Mouse (Mus musculus) heart, postnatal 25 days (tissue): ENCODE measurements at regions not wholly inside any gene's neighbourhood (a gene's known extent, or its start where the extent isn't known, plus 50 kb on each side); places are given as distances from the start of the nearest gene placed in this dataset.
"Not testable (repeated sequence)": the region's sequence is repeated elsewhere in the genome, so short reads cannot be mapped to it uniquely, and the experiment has no call there.

ENCODE experiments used
- DNase-seq: peaks from one replicate; pipeline ENCODE4 v3.0.0; 2022; ENCODE audit warnings: low spot score
- intact Hi-C: fragments of 180-260 bp; cut with DNase I; formaldehyde crosslinking; loops from one replicate; pipeline ENCODE4 v1.15.1; 2025

DNA sequence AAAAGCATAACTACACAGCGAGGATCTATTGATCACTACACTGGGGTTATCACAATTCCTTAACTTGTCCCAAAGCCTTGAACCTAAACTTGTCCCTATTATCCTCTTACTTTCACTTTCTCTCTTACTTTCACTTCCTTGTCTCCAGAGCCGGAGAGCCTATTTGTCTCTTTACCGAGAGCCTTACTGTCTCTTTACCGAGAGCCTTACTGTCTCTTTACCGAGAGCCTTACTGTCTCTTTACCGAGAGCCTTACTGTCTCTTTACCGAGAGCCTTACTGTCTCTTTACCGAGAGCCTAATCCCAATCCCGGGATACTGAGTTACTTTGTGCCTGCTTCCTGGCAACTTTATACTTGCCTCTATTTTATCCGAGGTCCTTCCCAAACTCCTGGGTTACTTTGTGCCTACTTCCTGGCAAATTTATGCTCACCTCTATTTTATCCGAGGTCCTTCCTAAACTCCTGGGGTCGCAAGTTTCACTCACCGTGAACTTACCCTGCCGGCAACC lies 335.3 kb upstream of the Ccng1 start:
- intact Hi-C loops = not testable (repeated sequence)
- peak; percentile 2 for DNase-seq

- intact Hi-C loops = no loop called here
- DNase-seq = no peak
Observed at GRCm38 (mm10) chr11:41063570-41063969, 308.5 kb upstream of the Ccng1 start.

- no peak for DNase-seq
- intact Hi-C loops = no loop called here
Observed at GRCm38 (mm10) chr11:41057796-41058195, 302.7 kb upstream of the Ccng1 start.

- intact Hi-C loops = no loop called here
- no peak for DNase-seq
Observed at GRCm38 (mm10) chr11:41030018-41030417, 274.9 kb upstream of the Ccng1 start.

DNA sequence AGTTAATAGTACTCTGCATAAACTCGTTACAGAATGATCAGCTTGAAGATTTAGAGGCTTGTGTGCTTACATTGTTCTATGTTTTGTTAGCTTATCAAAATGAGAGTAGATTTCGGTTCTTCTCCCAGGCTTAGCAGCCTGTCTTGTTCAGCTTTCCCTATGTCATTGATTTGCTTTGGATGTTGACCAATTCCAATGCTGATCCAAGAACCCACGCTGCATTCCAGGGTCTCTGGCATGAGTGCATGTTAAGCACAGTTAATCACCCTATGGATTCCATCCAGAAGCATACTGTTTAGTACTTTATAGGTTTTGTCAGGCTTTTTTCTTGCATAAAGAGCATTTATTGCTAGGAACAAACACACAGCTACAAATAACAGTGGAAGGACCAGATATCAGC lies 255.0 kb upstream of the Ccng1 start:
- intact Hi-C loops = no loop called here

GRCm38 (mm10) chr11:40972806-40973205 lies 217.7 kb upstream of the Ccng1 start:
- no peak for DNase-seq
- intact Hi-C loops = no loop called here

More for the DNA sequence above, 255.0 kb upstream of the Ccng1 start:
- no peak for DNase-seq

GRCm38 (mm10) chr11:40927168-40927567 lies 172.1 kb upstream of the Ccng1 start:
- intact Hi-C loops = no loop called here

GRCm38 (mm10) chr11:40891485-40891884 lies 136.4 kb upstream of the Ccng1 start:
- DNase-seq = no peak
- intact Hi-C loops = no loop called here

More at GRCm38 (mm10) chr11:40927168-40927567, 172.1 kb upstream of the Ccng1 start:
- DNase-seq = no peak

DNA sequence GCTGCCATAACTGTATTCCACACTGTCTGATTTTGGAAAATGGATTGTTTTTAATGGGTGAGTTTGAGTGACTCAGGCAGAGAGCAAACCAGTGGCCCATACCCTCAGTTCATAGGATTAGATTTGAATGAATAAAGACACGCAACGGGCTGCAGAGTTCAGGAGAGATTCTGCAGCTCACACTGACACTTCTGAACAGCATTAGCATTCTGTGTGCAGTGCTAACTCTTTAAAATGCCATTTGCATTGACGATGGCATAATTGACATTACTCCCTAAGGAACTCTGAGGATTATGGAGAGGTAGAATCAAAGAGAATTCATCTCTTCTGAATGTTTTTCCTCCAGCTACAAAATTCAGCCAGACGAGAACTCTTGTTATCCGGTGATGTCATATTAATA lies 129.4 kb upstream of the Ccng1 start:
- no peak for DNase-seq
- intact Hi-C loops = no loop called here

GRCm38 (mm10) chr11:40879589-40879988 lies 124.5 kb upstream of the Ccng1 start:
- DNase-seq = no peak
- intact Hi-C loops = no loop called here

- DNase-seq = no peak
- intact Hi-C loops = no loop called here
Observed at GRCm38 (mm10) chr11:40873002-40873401, 117.9 kb upstream of the Ccng1 start.

DNA sequence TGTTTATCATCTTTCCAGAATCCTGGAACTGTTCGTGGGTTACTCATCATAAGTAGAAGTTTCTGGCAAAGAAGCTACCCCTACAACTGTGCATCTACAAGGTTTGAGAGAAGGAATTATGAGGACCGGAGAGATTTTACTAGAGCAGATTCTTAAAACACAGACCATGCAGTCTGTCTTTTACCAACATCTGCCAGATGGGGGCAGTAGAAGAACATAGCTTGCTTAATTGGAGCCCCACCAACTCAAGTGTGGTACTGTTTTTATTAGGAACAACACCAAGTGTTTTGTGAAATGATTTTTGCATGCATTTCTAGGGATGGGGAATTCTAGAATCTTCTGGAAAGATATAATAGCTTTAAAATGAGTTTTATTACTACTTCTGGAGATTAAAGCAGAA lies 110.6 kb upstream of the Ccng1 start:
- intact Hi-C loops = no loop called here
- no peak for DNase-seq

DNA sequence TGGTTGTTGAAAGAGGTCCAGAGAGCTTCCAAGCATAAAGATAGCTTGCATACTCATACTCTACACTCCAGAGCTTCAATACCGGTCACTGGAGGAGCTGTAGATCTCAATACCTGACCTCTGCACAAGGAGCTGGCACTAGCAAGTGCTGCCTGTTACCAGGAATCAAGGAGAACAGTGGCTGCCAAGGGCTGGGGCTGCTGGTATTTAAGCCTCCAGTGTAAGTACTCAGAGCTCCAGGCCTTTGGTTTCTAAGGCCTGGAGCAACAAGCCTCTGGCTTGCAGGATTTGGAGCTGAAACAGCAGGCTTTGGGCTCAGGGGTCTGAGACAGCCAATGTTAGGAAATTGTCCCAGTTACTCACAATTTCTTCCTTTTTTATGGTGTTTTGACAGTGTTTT lies 96.2 kb upstream of the Ccng1 start:
- intact Hi-C loops = no loop called here
- no peak for DNase-seq

DNA sequence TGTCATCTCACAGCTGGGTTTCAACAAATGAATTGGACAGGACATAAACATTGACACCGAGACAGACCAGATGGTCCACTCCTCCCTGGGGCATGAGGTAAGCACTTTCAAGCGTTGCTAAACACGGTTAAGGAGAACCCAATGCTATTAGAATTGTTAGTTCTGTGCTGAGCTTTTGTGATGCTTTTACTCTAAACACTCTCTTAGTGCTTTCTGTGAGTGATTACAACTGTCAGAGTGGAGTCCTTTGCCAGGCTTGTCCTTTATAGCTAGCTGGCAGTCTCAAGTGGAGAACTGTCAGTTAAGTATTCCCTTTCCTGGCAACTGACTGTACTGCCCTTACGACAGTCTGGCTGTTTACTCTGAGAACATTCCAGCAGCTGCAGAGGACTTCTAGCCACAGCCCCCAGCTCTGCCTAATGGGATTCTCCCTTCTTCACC lies 95.6 kb upstream of the Ccng1 start:
- intact Hi-C loops = no loop called here
- peak; percentile 12 for DNase-seq

GRCm38 (mm10) chr11:40846586-40846985 lies 91.5 kb upstream of the Ccng1 start:
- intact Hi-C loops = no loop called here

GRCm38 (mm10) chr11:40835393-40835792 lies 80.3 kb upstream of the Ccng1 start:
- DNase-seq = no peak
- intact Hi-C loops = no loop called here

More at GRCm38 (mm10) chr11:40846586-40846985, 91.5 kb upstream of the Ccng1 start:
- DNase-seq = no peak
